Comparison of ENCODE assay signal across 9 mouse cellular contexts in genomic region chr9:30940328-30940727, GRCm38 (mm10). TPM values are rescaled to one million over a fixed set of nuclear protein-coding genes. Genes with fewer than 3 reads are reported as not detected.
DNase-seq lines count a peak whose midpoint lies in the region; ATAC-seq and TF ChIP-seq lines count a peak whose summit lies in the region.
"Had no signal": no experiment of that assay in that cellular context is flagged by ENCODE, and none has a peak within 500 bp of the region (broad histone marks: within the 10 kb centered on the region; RNA-seq: fewer than 3 reads in every experiment).

No protein-coding gene starts in this region.

- TF ChIP-seq POLR2A in MEL (IDR thresholded peaks at IDR 0.05; ENCODE audit: control insufficient read depth in 1 of 2, insufficient read depth in 1 of 2, low read depth in 1 of 2, low read length in 2 of 2, poor library complexity in 1 of 2): no peak
- TF ChIP-seq POLR2A in bone marrow, adult 2 months (IDR thresholded peaks at IDR 0.05; ENCODE audit: borderline replicate concordance, control insufficient read depth, low read depth, low read length): no peak
- TF ChIP-seq POLR2A in embryonic fibroblast, embryonic 13.5 days (IDR thresholded peaks at IDR 0.05; ENCODE audit: low read depth, low read length): no peak

- H3K36me3 ChIP-seq in MEL (ENCODE audit: control insufficient read depth in 1 of 2, insufficient read depth in 2 of 2, low read length in 2 of 2): no peaks in the 10 kb centered on the region
- no peaks in the 10 kb centered on the region for H3K36me3 ChIP-seq in lung, postnatal 0 days (ENCODE audit: insufficient read depth, low read length)
- H3K36me3 ChIP-seq: limb, embryonic 13.5 days had no signal

- H3K4me3 ChIP-seq in MEL (ENCODE audit: control insufficient read depth in 1 of 2, insufficient read depth in 1 of 2, low read depth in 2 of 2, low read length in 2 of 2): no peak overlapping the region
- H3K4me3 ChIP-seq in bone marrow, adult 2 months (replicated peaks; ENCODE audit: control insufficient read depth, low read depth, low read length): no peak overlapping the region
- H3K4me3 ChIP-seq in embryonic fibroblast, embryonic 13.5 days (ENCODE audit: insufficient read depth, low read length): no peak overlapping the region
- H3K4me3 ChIP-seq in lung, postnatal 0 days (ENCODE audit: low read depth, low read length): no peak overlapping the region
- H3K4me3 ChIP-seq: limb, embryonic 13.5 days had no signal

- peak; percentile 75 to 97 (median 89) for TF ChIP-seq CTCF in MEL (IDR thresholded peaks at IDR 0.05 in 2 of 3, conservative IDR thresholded peaks at IDR 0.05 in 1 of 3; ENCODE audit: control insufficient read depth in 1 of 3, insufficient read depth in 1 of 3, low read depth in 2 of 3, low read length in 3 of 3, poor library complexity in 1 of 3, severe bottlenecking in 1 of 3)
- TF ChIP-seq CTCF in bone marrow, adult 2 months (IDR thresholded peaks at IDR 0.05; ENCODE audit: control insufficient read depth, insufficient read depth, low read length): peak; percentile 62
- peak; percentile 84; the same call in 1 of the 2 replicates for TF ChIP-seq CTCF in embryonic fibroblast, embryonic 13.5 days (IDR thresholded peaks at IDR 0.05; ENCODE audit: borderline replicate concordance, insufficient read depth, low read length)
- peak; percentile 99 for TF ChIP-seq CTCF in lung, postnatal 0 days (IDR thresholded peaks at IDR 0.05)

- 7% methylated on average over 6 of the region's 6 CpGs for WGBS in bone marrow, adult 2 months
- WGBS in lung, postnatal 0 days: 3% methylated on average over 6 of the region's 6 CpGs

- peak; percentile 92 for TF ChIP-seq RAD21 in MEL (IDR thresholded peaks at IDR 0.05; ENCODE audit: low read depth, low read length)

- H3K9ac ChIP-seq in MEL (ENCODE audit: control insufficient read depth, low read depth, low read length, poor library complexity, severe bottlenecking): no peak overlapping the region
- no peak overlapping the region for H3K9ac ChIP-seq in lung, postnatal 0 days (replicated peaks; ENCODE audit: low read depth)
- H3K9ac ChIP-seq: limb, embryonic 13.5 days had no signal

- no peak for TF ChIP-seq EP300 in MEL (IDR thresholded peaks at IDR 0.05; ENCODE audit: low read depth in 1 of 2, low read length in 2 of 2)
- no peak for TF ChIP-seq EP300 in lung, postnatal 0 days (IDR thresholded peaks at IDR 0.05)

- H3K9me3 ChIP-seq in MEL (replicated peaks; ENCODE audit: insufficient read depth, low read length): no peaks in the 10 kb centered on the region
- no peaks in the 10 kb centered on the region for H3K9me3 ChIP-seq in lung, postnatal 0 days (ENCODE audit: low read length)
- H3K9me3 ChIP-seq: limb, embryonic 13.5 days had no signal

- no peaks in the 10 kb centered on the region for H3K79me2 ChIP-seq in MEL (ENCODE audit: control insufficient read depth, insufficient read depth, low read length, poor library complexity)

- H3K27ac ChIP-seq in MEL (ENCODE audit: control insufficient read depth, low read depth, low read length): no peak overlapping the region
- H3K27ac ChIP-seq in bone marrow, adult 2 months (ENCODE audit: control insufficient read depth, insufficient read depth, low read depth, low read length, poor library complexity): no peak overlapping the region
- no peak overlapping the region for H3K27ac ChIP-seq in embryonic fibroblast, embryonic 13.5 days (ENCODE audit: insufficient read depth, low read length)
- H3K27ac ChIP-seq in lung, postnatal 0 days (ENCODE audit: low read length): no peak overlapping the region
- H3K27ac ChIP-seq: limb, embryonic 13.5 days had no signal

- no peaks in the 10 kb centered on the region for H3K27me3 ChIP-seq in MEL (ENCODE audit: control insufficient read depth in 1 of 2, insufficient read depth in 2 of 2, low read length in 2 of 2)
- peaks cover 44% of the 10 kb centered on the region for H3K27me3 ChIP-seq in lung, postnatal 0 days (replicated peaks; ENCODE audit: insufficient read depth, low read length)

- DNase-seq in MEL (ENCODE audit: low read depth, low spot score): peak; percentile 77
- peak; percentile 90 to 94 for DNase-seq in heart, postnatal 10 days
- peak; percentile 85 to 95 for DNase-seq in layer of hippocampus, adult 18-20 months (ENCODE audit: low spot score in 2 of 2)
- peak; percentile 83 for DNase-seq in lung, postnatal 0 days (ENCODE audit: low spot score)
- peak; percentile 91 to 93 for DNase-seq in right cerebral cortex, postnatal 10 days (ENCODE audit: low spot score in 2 of 2)
- DNase-seq in urinary bladder, postnatal 4 days (ENCODE audit: low spot score in 2 of 2): peak; percentile 68 to 89

- H3K4me1 ChIP-seq in MEL (ENCODE audit: control insufficient read depth in 1 of 2, insufficient read depth in 2 of 2, low read length in 2 of 2): no peaks in the 10 kb centered on the region
- no peaks in the 10 kb centered on the region for H3K4me1 ChIP-seq in bone marrow, adult 2 months (ENCODE audit: control insufficient read depth, insufficient read depth, low read length)
- no peaks in the 10 kb centered on the region for H3K4me1 ChIP-seq in embryonic fibroblast, embryonic 13.5 days (ENCODE audit: control insufficient read depth, insufficient read depth, low read length)
- H3K4me1 ChIP-seq in lung, postnatal 0 days (ENCODE audit: insufficient read depth, low read depth, low read length): peaks cover 7% of the 10 kb centered on the region; the same call in 1 of the 2 replicates

- intact Hi-C loops in heart, postnatal 10 days (cut with DNase I): loop anchor here (2.0 to 5.0 kb wide), 3 partner anchors 87 to 494 kb away; no protein-coding TSS in a partner anchor

- ATAC-seq in lung, postnatal 0 days: peak; percentile 29; the same call in 1 of the 2 replicates

- H3K4me2 ChIP-seq in lung, postnatal 0 days (replicated peaks; ENCODE audit: low read depth, low read length): no peak overlapping the region
- H3K4me2 ChIP-seq: limb, embryonic 13.5 days had no signal

TF ChIP-seq in MEL, 35 proteins besides CTCF, POLR2A, EP300 and RAD21:
- TF ChIP-seq SMC3 (IDR thresholded peaks at IDR 0.05; ENCODE audit: low read depth, low read length) (peak; percentile 94), MEF2A (IDR thresholded peaks at IDR 0.05; ENCODE audit: extremely low read depth, insufficient replicate concordance, low read depth, low read length, poor library complexity, severe bottlenecking) (no peak), TCF12 (IDR thresholded peaks at IDR 0.05; ENCODE audit: low read depth, low read length) (no peak), GATA1 (IDR thresholded peaks at IDR 0.05; ENCODE audit: low read depth, low read length) (no peak), UBTF (IDR thresholded peaks at IDR 0.05; ENCODE audit: borderline replicate concordance, insufficient read depth, low read depth, low read length) (no peak), MYC (IDR thresholded peaks at IDR 0.05; ENCODE audit: low read depth, low read length) (no peak), POLR2AphosphoS5 (IDR thresholded peaks at IDR 0.05; ENCODE audit: borderline replicate concordance, low read depth, low read length) (no peak), CHD1 (IDR thresholded peaks at IDR 0.05; ENCODE audit: low read depth, low read length) (no peak), TAL1 (IDR thresholded peaks at IDR 0.05; ENCODE audit: low read length) (no peak), TBP (IDR thresholded peaks at IDR 0.05; ENCODE audit: low read depth, low read length) (no peak), JUND (IDR thresholded peaks at IDR 0.05; ENCODE audit: low read depth, low read length) (no peak), ZC3H11A (IDR thresholded peaks at IDR 0.05; ENCODE audit: low read depth, low read length) (peak; percentile 80), SIN3A (IDR thresholded peaks at IDR 0.05; ENCODE audit: low read length) (no peak)

RNA-seq across cellular contexts. Expression of gene Adamts8, which starts 2.0 kb away (rescaled TPM):
- total RNA-seq in MEL (2012; rRNA removed): not detected in 2 replicates
- not detected for polyA plus RNA-seq in MEL (2012; ENCODE audit: insufficient read depth in 1 of 2, insufficient read length in 2 of 2, low read depth in 1 of 2, low replicate concordance in 2 of 2, missing spikeins in 1 of 2)
- not detected in 2 replicates for polyA plus RNA-seq in bone marrow, adult 2 months (2011; ENCODE audit: insufficient read depth, insufficient read length, low replicate concordance, missing spikeins)
- 0.14 TPM in 1 of 2 replicates, not detected in the other for polyA plus RNA-seq in embryonic fibroblast, embryonic 13.5 days (2011; ENCODE audit: insufficient read length, low read depth, missing spikeins)
- 10 to 100 TPM in 1 of 2 experiments, 1 to 10 TPM in 1; 8.1 to 16.1 TPM for total RNA-seq in heart, postnatal 10 days (2021)
- 1 to 10 TPM; 4.2 to 4.6 TPM for total RNA-seq in layer of hippocampus, adult 18-20 months (2021)
- polyA plus RNA-seq in lung, postnatal 0 days (2015; fragmentation: Nextera tagmentation; extraction: Ambion mirVana): 10.5 and 10.7 TPM in 2 replicates

RNA-seq across cellular contexts. Expression of gene Adamts15, which starts 18.1 kb away (rescaled TPM):
- not detected in 2 replicates for total RNA-seq in MEL (2012; rRNA removed)
- under 1 TPM in 1 of 2 experiments, not detected in 1; 0.07 TPM for polyA plus RNA-seq in MEL (2012; ENCODE audit: insufficient read depth in 1 of 2, insufficient read length in 2 of 2, low read depth in 1 of 2, low replicate concordance in 2 of 2, missing spikeins in 1 of 2)
- 0.77 and 0.90 TPM in 2 replicates for polyA plus RNA-seq in bone marrow, adult 2 months (2011; ENCODE audit: insufficient read depth, insufficient read length, low replicate concordance, missing spikeins)
- 0.37 and 4.0 TPM in 2 replicates for polyA plus RNA-seq in embryonic fibroblast, embryonic 13.5 days (2011; ENCODE audit: insufficient read length, low read depth, missing spikeins)
- total RNA-seq in heart, postnatal 10 days (2021): 10 to 100 TPM; 13.1 to 16.4 TPM
- total RNA-seq in layer of hippocampus, adult 18-20 months (2021): 1 to 10 TPM; 3.1 to 4.4 TPM
- 8.7 and 10.2 TPM in 2 replicates for polyA plus RNA-seq in lung, postnatal 0 days (2015; fragmentation: Nextera tagmentation; extraction: Ambion mirVana)

Comparison
In these comparisons a context has a peak if more than half of its experiments do, and no peak if none do; other contexts are left out.
1. RNA of gene Adamts8, which starts 2.0 kb away (polyA plus RNA-seq): 10.5 to 10.7 TPM in lung, postnatal 0 days; 0.14 TPM in embryonic fibroblast, embryonic 13.5 days, not detected in MEL and not detected in bone marrow, adult 2 months; every median in the first group is over 10 times any median in the second.
2. Peak in every context shown above with its lines, with median percentiles within 50 percentile points of each other: DNase-seq and CTCF ChIP-seq.